ENCODE assay signal across 8 mouse cellular contexts in the genomic region with DNA sequence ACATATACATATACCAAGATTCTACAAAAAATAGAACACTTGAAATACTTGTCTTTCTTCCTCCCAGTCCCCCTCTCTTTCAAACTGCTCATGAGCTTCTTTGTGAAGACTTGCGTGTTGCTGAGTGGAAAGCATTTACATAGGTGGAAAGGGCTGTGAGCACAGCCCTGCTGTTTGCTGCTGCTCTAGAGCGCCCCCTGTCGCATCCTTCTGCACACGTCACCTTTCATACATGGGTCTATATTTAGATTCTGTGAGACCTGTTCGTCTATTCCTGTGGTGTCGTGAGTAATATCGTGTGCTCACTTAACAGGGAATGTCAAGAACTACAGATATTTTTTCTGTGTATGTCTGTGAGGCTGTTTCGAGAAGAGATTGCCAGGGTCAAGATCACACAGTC. TPM values are rescaled to one million over a fixed set of nuclear protein-coding genes. Genes with fewer than 3 reads are reported as not detected.
DNase-seq lines count a peak whose midpoint lies in the region; ATAC-seq and TF ChIP-seq lines count a peak whose summit lies in the region.

No protein-coding gene starts in this region.

- no peaks in the 10 kb centered on the region for H3K36me3 ChIP-seq in intestine, embryonic 14.5 days (ENCODE audit: control insufficient read depth, insufficient read depth, low read length)
- H3K36me3 ChIP-seq in intestine, embryonic 15.5 days, result no peaks in the 10 kb centered on the region
- no peaks in the 10 kb centered on the region for H3K36me3 ChIP-seq in hindbrain, postnatal 0 days (ENCODE audit: insufficient read depth, low read length)
- H3K36me3 ChIP-seq in liver, embryonic 11.5 days (ENCODE audit: control insufficient read depth, insufficient read depth, low read length), result no peaks in the 10 kb centered on the region

- no peaks in the 10 kb centered on the region for H3K4me1 ChIP-seq in intestine, embryonic 14.5 days (replicated peaks; ENCODE audit: control insufficient read depth, insufficient read depth, low read length)
- H3K4me1 ChIP-seq in intestine, embryonic 15.5 days (replicated peaks), result no peaks in the 10 kb centered on the region
- H3K4me1 ChIP-seq in hindbrain, postnatal 0 days (ENCODE audit: insufficient read depth, low read length), result no peaks in the 10 kb centered on the region
- H3K4me1 ChIP-seq in liver, embryonic 11.5 days (replicated peaks; ENCODE audit: control insufficient read depth, insufficient read depth, low read length), result no peaks in the 10 kb centered on the region

- peak; percentile 78 for DNase-seq in intestine, embryonic 14.5 days (ENCODE audit: low spot score)
- peak; percentile 55 for DNase-seq in R1 (ENCODE audit: low read depth, low spot score)
- peak; percentile 59 for DNase-seq in embryo, embryonic 11 days
- DNase-seq in hindbrain, postnatal 0 days (ENCODE audit: low spot score), result peak; percentile 64
- DNase-seq in liver, embryonic 11.5 days (ENCODE audit: low spot score), result peak; percentile 42
- peak; percentile 16 for DNase-seq in retina, adult 2 months (ENCODE audit: low read depth, low spot score)
- no peak for DNase-seq in spleen, postnatal 14 days (ENCODE audit: low spot score in 2 of 2)

- no peak overlapping the region for H3K4me3 ChIP-seq in intestine, embryonic 14.5 days (ENCODE audit: low read depth, low read length)
- no peak overlapping the region for H3K4me3 ChIP-seq in intestine, embryonic 15.5 days (replicated peaks)
- H3K4me3 ChIP-seq in hindbrain, postnatal 0 days (ENCODE audit: low read length), result no peak overlapping the region
- no peak overlapping the region for H3K4me3 ChIP-seq in liver, embryonic 11.5 days (ENCODE audit: low read depth, low read length)

- 15% methylated on average over 8 of the region's 8 CpGs for WGBS in intestine, embryonic 14.5 days
- WGBS in intestine, embryonic 15.5 days, result 16% methylated on average over 8 of the region's 8 CpGs
- WGBS in hindbrain, postnatal 0 days, result 25% methylated on average over 8 of the region's 8 CpGs
- WGBS in liver, embryonic 11.5 days, result 15% methylated on average over 8 of the region's 8 CpGs

- ATAC-seq in intestine, embryonic 14.5 days (replicated peaks; ENCODE audit: low FRiP score, low TSS enrichment, low read depth), result 0 out of 2 replicates have a peak, but pooled peaks have one; percentile 53
- no peak for ATAC-seq in intestine, embryonic 15.5 days
- ATAC-seq in hindbrain, postnatal 0 days, result no peak; the same call in 1 of the 2 replicates
- ATAC-seq in liver, embryonic 11.5 days (replicated peaks; ENCODE audit: low FRiP score), result no peak

- no peaks in the 10 kb centered on the region for H3K27me3 ChIP-seq in intestine, embryonic 14.5 days (replicated peaks; ENCODE audit: control insufficient read depth, insufficient read depth, low read length)
- H3K27me3 ChIP-seq in intestine, embryonic 15.5 days (replicated peaks), result no peaks in the 10 kb centered on the region; the same call in 1 of the 2 replicates
- H3K27me3 ChIP-seq in hindbrain, postnatal 0 days (ENCODE audit: insufficient read depth, low read length), result no peaks in the 10 kb centered on the region
- no peaks in the 10 kb centered on the region; the same call in 1 of the 2 replicates for H3K27me3 ChIP-seq in liver, embryonic 11.5 days (replicated peaks; ENCODE audit: control insufficient read depth, insufficient read depth, low read length)

- H3K9ac ChIP-seq in intestine, embryonic 14.5 days (ENCODE audit: low read length), result no peak overlapping the region
- H3K9ac ChIP-seq in intestine, embryonic 15.5 days, result no peak overlapping the region
- H3K9ac ChIP-seq in hindbrain, postnatal 0 days (replicated peaks; ENCODE audit: low read length), result no peak overlapping the region
- H3K9ac ChIP-seq in liver, embryonic 11.5 days (ENCODE audit: low read depth, low read length), result no peak overlapping the region

- no peaks in the 10 kb centered on the region for H3K9me3 ChIP-seq in intestine, embryonic 14.5 days (ENCODE audit: control insufficient read depth, low read length)
- H3K9me3 ChIP-seq in intestine, embryonic 15.5 days, result no peaks in the 10 kb centered on the region
- H3K9me3 ChIP-seq in hindbrain, postnatal 0 days (ENCODE audit: low read length), result no peaks in the 10 kb centered on the region
- H3K9me3 ChIP-seq in liver, embryonic 11.5 days (ENCODE audit: control insufficient read depth, low read length), result no peaks in the 10 kb centered on the region

- H3K27ac ChIP-seq in intestine, embryonic 14.5 days (ENCODE audit: low read depth), result no peak overlapping the region
- no peak overlapping the region for H3K27ac ChIP-seq in intestine, embryonic 15.5 days
- no peak overlapping the region for H3K27ac ChIP-seq in hindbrain, postnatal 0 days
- H3K27ac ChIP-seq in liver, embryonic 11.5 days (ENCODE audit: low read depth, low read length), result no peak overlapping the region

- peak; percentile 82 for TF ChIP-seq CTCF in hindbrain, postnatal 0 days (IDR thresholded peaks at IDR 0.05; ENCODE audit: low read depth)

- no peak overlapping the region for H3K4me2 ChIP-seq in intestine, embryonic 14.5 days (ENCODE audit: low read length)
- H3K4me2 ChIP-seq in intestine, embryonic 15.5 days (replicated peaks), result no peak overlapping the region
- no peak overlapping the region for H3K4me2 ChIP-seq in hindbrain, postnatal 0 days (ENCODE audit: low read depth, low read length)
- H3K4me2 ChIP-seq in liver, embryonic 11.5 days, result no peak overlapping the region

RNA-seq across cellular contexts. Expression of gene Foxa2, which starts 35.5 kb away (rescaled TPM):
- 2.6 and 6.5 TPM in 2 replicates for polyA plus RNA-seq in intestine, embryonic 14.5 days (2014; fragmentation: Nextera tagmentation; extraction: Ambion mirVana)
- 5.4 and 5.8 TPM in 2 replicates for polyA plus RNA-seq in intestine, embryonic 15.5 days (2015; fragmentation: Nextera tagmentation; extraction: Ambion mirVana)
- 5.4 and 7.5 TPM in 2 replicates for total RNA-seq in hindbrain, postnatal 0 days (2014; rRNA removed)
- polyA plus RNA-seq in hindbrain, postnatal 0 days (2015; fragmentation: Nextera tagmentation; extraction: Ambion mirVana), result 0.38 and 0.58 TPM in 2 replicates
- 8.8 and 10.5 TPM in 2 replicates for polyA plus RNA-seq in liver, embryonic 11.5 days (2014; fragmentation: Nextera tagmentation; extraction: Ambion mirVana)

Comparison
In these comparisons a context has a peak if more than half of its experiments do, and no peak if none do; other contexts are left out.
1. DNase-seq: peak in intestine, embryonic 14.5 days (single experiment), R1 (single experiment), embryo, embryonic 11 days (single experiment), hindbrain, postnatal 0 days (single experiment), liver, embryonic 11.5 days (single experiment) and retina, adult 2 months (single experiment); none in spleen, postnatal 14 days (0 of 2).